Mouse (Mus musculus): ENCODE results near the gene Lpcat1.

GRCm38 (mm10) chr13:73475058-73475980 lies 8.3 kb downstream of the Lpcat1 start:
- no peak for TF ChIP-seq CTCF (conservative IDR thresholded peaks at IDR 0.05; ENCODE audit: low read length)
- TF ChIP-seq NANOG (IDR thresholded peaks at IDR 0.05; ENCODE audit: borderline replicate concordance, low read length), result no peak
- no peak for TF ChIP-seq POU5F1 (IDR thresholded peaks at IDR 0.05; ENCODE audit: borderline replicate concordance, low read length)

Data from E14TG2a.4 (cell line).